Mouse (Mus musculus): Measurements from ENCODE around the gene 1110012L19Rik. TPM values are rescaled to one million over a fixed set of nuclear protein-coding genes. Genes with fewer than 3 reads are reported as not detected.
"Not testable (repeated sequence)": the region's sequence is repeated elsewhere in the genome, so short reads cannot be mapped to it uniquely, and the experiment has no call there.

1110012L19Rik gene
- polyA plus RNA-seq (2012; fragmentation: generic; extraction: Trizol) = 30.2 TPM
- long read RNA-seq, experiment 1, transcript 1110012L19Rik-201 (3 exons, 1,094 nt) = major isoform, 49 of 51 reads
- long read RNA-seq, experiment 1, partial matches to known transcripts = 2 of 51 reads
- long read RNA-seq, experiment 1, other reads (novel, unspliced or antisense) = 0 of 51 reads
- long read RNA-seq, experiment 2, transcript 1110012L19Rik-201 (3 exons, 1,094 nt) = major isoform, 17 of 17 reads
- long read RNA-seq, experiment 2, partial matches to known transcripts = 0 of 17 reads
- long read RNA-seq, experiment 2, other reads (novel, unspliced or antisense) = 0 of 17 reads

DNA sequence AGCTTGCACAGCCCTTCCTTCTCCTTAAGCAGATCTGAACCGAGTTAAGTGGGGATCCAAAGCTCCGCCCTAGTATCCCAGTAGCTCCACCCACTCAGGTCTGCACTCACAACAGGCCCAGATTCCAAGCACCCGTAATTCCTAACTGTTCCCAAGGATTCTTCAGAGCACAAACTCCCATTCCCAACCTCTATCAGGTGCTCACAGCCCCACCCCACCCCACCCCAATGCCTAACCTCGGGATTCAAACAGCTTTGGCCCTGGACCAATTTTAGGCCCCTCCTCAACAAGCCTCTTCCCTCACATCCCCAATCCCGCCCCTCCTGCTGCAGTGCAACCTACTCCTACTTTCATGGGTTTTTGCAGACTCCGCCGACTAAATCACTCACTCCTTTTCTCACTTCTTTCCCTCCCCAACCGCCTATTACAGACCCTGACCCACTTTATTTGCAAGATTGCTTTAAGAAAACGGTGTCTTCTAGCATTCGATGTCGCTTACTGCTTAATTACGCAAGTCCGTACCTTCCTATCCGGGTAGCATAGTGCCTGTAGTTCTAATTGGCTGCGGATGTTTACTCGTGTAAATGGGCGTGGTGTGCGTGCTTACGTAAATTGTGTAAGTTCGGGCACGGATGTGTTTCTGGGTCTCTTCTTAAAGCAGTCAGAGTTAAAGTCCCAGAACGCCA lies at the start of gene 1110012L19Rik:
Gene 1110012L19Rik (plus strand): TSS at position 602 of the 686 bp plus-strand sequence.
- H3K79me3 ChIP-seq (ENCODE audit: low read depth) = no peaks in the 10 kb centered on the region
- H3K4me3 ChIP-seq (ENCODE audit: insufficient read depth, poor library complexity, severe bottlenecking) = peak within 1 kb of the TSS; percentile 35
- TF ChIP-seq MYOG (IDR thresholded peaks at IDR 0.05; ENCODE audit: control insufficient read depth, extremely low read depth, insufficient read length) (no peak), CEBPB (IDR thresholded peaks at IDR 0.05; ENCODE audit: low read depth) (peak; percentile 84), MYOD1 (IDR thresholded peaks at IDR 0.05; ENCODE audit: control insufficient read depth, insufficient read length, low read depth) (no peak), CTCF (IDR thresholded peaks at IDR 0.05; ENCODE audit: control insufficient read depth, insufficient read depth, insufficient read length) (no peak), USF1 (IDR thresholded peaks at IDR 0.05; ENCODE audit: low read depth) (no peak), MAX (IDR thresholded peaks at IDR 0.05) (no peak)
- H3K36me3 ChIP-seq (ENCODE audit: control insufficient read depth, insufficient read depth) = peaks cover 8% of the 10 kb centered on the region
- H3K79me2 ChIP-seq (ENCODE audit: control insufficient read depth, insufficient read depth) = no peaks in the 10 kb centered on the region
- H3ac ChIP-seq (ENCODE audit: control insufficient read depth, insufficient read length, low read depth) = peak within 1 kb of the TSS; percentile 57
- peaks cover 5% of the 10 kb centered on the region for H3K27me3 ChIP-seq (ENCODE audit: control insufficient read depth, insufficient read depth, insufficient read length)

DNA sequence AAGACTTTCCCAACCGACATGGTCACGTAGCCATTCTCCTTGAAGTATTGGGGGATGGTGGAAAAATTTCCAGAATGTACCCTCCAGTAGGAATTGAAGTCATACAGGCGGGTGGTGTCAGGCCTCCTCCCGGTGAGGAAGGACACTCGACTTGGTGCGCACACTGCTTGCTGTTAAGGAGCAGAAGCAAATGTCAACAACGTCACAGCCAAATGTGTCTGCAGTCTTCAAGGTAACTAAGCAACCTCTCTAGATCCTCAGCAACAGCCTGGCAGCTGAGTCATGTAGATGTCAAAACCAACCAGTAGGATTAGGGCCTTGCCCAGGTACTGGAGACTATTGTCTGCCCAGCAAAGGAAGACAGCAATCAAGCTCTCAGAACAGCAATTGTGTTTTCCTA lies 22.7 kb upstream of the 1110012L19Rik start:
- no peaks in the 10 kb centered on the region for H3K79me3 ChIP-seq (ENCODE audit: low read depth)
- no peaks in the 10 kb centered on the region for H3K27me3 ChIP-seq (ENCODE audit: control insufficient read depth, insufficient read depth, insufficient read length)
- no peaks in the 10 kb centered on the region for H3K79me2 ChIP-seq (ENCODE audit: control insufficient read depth, insufficient read depth)
- H3K4me3 ChIP-seq (ENCODE audit: insufficient read depth, poor library complexity, severe bottlenecking) = no peak overlapping the region
- H3ac ChIP-seq (ENCODE audit: control insufficient read depth, insufficient read length, low read depth) = no peak overlapping the region
- peaks cover 3% of the 10 kb centered on the region for H3K36me3 ChIP-seq (ENCODE audit: control insufficient read depth, insufficient read depth)
- TF ChIP-seq USF1 (IDR thresholded peaks at IDR 0.05; ENCODE audit: low read depth) = no peak
- TF ChIP-seq MYOD1 (IDR thresholded peaks at IDR 0.05; ENCODE audit: control insufficient read depth, insufficient read length, low read depth) = no peak
- TF ChIP-seq CEBPB (IDR thresholded peaks at IDR 0.05; ENCODE audit: low read depth) = no peak
- TF ChIP-seq CTCF (IDR thresholded peaks at IDR 0.05; ENCODE audit: control insufficient read depth, insufficient read depth, insufficient read length) = no peak
- no peak for TF ChIP-seq FOSL1 (IDR thresholded peaks at IDR 0.05; ENCODE audit: insufficient read depth, low read length, poor library complexity, severe bottlenecking)
- TF ChIP-seq MAX (IDR thresholded peaks at IDR 0.05) = no peak
- no peak for TF ChIP-seq MYOG (IDR thresholded peaks at IDR 0.05; ENCODE audit: control insufficient read depth, extremely low read depth, insufficient read length)

DNA sequence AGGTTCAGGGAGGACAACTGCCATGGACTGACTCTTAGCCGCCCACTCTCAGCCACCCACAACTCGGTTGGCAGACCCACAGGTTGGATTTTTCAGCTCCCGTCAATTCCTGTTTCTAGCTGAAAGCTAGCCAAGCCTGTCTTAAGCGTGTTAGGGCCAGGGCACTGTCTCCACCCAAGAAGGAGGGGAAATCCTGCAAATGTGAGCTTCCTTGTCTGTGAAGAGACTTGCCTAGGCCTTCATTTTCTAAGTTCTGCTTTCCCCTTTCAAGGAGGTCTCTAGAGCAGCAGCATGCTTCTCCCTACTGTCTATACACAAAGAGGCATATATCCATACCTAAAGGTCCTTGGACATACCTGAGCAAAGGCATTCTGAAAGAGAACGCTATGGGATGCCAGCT lies 22.2 kb upstream of the 1110012L19Rik start:
- Histone ChIP-seq H3K79me3 (ENCODE audit: low read depth) (no peaks in the 10 kb centered on the region), H3K79me2 (ENCODE audit: control insufficient read depth, insufficient read depth) (no peaks in the 10 kb centered on the region), H3K27me3 (ENCODE audit: control insufficient read depth, insufficient read depth, insufficient read length) (no peaks in the 10 kb centered on the region), H3K36me3 (ENCODE audit: control insufficient read depth, insufficient read depth) (peaks cover 3% of the 10 kb centered on the region), H3ac (ENCODE audit: control insufficient read depth, insufficient read length, low read depth) (no peak overlapping the region), H3K4me3 (ENCODE audit: insufficient read depth, poor library complexity, severe bottlenecking) (no peak overlapping the region)
- TF ChIP-seq USF1 (IDR thresholded peaks at IDR 0.05; ENCODE audit: low read depth) (no peak), MYOG (IDR thresholded peaks at IDR 0.05; ENCODE audit: control insufficient read depth, extremely low read depth, insufficient read length) (no peak), MYOD1 (IDR thresholded peaks at IDR 0.05; ENCODE audit: control insufficient read depth, insufficient read length, low read depth) (no peak), FOSL1 (IDR thresholded peaks at IDR 0.05; ENCODE audit: insufficient read depth, low read length, poor library complexity, severe bottlenecking) (no peak), CEBPB (IDR thresholded peaks at IDR 0.05; ENCODE audit: low read depth) (no peak), MAX (IDR thresholded peaks at IDR 0.05) (no peak), CTCF (IDR thresholded peaks at IDR 0.05; ENCODE audit: control insufficient read depth, insufficient read depth, insufficient read length) (no peak)

DNA sequence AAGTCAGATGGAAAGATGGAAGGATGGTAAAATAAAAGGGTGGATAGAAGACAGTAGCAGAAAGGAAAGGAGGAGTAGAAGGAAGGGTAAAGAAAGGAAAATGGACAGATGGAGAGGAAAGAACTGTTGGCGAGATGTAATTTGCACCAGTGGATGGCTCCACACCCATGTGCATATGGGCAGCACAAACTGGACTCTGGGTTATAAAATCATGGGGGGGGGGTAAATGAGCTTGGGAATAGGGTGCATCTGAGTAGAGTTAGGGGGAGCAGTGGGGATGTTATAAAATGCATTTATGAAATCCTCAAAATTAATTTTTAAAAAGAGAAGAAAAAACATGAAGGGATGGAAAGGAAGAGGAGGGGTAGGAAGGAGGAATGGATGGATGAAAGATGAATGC lies 21.5 kb upstream of the 1110012L19Rik start:
- H3K4me3 ChIP-seq (ENCODE audit: insufficient read depth, poor library complexity, severe bottlenecking) = peak overlapping the region; percentile 21
- TF ChIP-seq CTCF (IDR thresholded peaks at IDR 0.05; ENCODE audit: control insufficient read depth, insufficient read depth, insufficient read length) (no peak), MAX (IDR thresholded peaks at IDR 0.05) (no peak), MYOG (IDR thresholded peaks at IDR 0.05; ENCODE audit: control insufficient read depth, extremely low read depth, insufficient read length) (no peak)
- H3K27me3 ChIP-seq (ENCODE audit: control insufficient read depth, insufficient read depth, insufficient read length) = no peaks in the 10 kb centered on the region

DNA sequence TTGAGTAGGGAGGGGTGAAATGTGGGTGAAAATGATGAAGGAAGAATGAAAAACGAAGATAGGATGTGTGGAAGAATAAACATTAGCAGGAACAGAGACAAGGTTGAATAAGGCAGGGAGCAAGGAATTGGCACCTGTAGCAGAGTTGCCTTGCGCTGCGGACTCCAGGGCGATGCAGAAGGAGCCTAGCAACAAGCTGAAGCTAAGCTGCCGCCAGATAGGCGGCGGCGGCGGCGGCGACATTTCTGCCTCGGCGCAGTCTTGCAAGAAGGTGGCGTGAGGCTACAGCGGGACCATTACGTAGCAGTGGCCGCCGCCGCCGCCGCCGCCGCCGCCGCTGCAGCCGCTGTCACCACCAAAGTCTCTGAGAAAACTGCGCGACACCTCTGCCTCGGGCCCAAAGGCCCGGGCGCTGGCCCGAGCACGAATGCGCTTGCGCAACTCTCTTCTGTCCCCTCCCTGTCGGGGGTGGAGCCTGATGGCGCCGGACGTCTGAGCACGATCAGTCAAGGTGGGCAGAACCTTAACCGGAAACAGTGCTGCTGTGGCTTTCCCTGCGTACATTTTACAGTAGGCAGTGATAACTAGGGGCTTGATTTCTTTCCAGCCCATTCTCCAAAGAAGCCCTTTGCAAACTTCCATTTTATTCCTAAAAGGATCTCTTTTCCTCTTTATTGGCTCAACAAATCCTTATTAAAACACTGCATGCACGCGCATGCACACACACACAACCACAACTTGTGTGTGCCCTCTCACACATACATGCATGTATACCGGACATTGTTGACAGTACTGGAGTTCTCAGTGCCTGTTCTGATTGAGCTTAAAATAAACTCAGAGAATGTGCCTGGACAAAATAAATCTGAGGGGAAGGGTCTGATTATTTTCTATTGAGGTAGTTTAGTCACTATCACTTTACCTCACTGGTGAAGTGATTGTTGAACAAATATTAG lies 20.7 kb upstream of the 1110012L19Rik start, which contains the start of gene Ids:
Gene Ids (minus strand): TSS at position 424 of the 953 bp plus-strand sequence.
- TF ChIP-seq CEBPB (IDR thresholded peaks at IDR 0.05; ENCODE audit: low read depth) = peak; percentile 80
- TF ChIP-seq FOSL1 (IDR thresholded peaks at IDR 0.05; ENCODE audit: insufficient read depth, low read length, poor library complexity, severe bottlenecking) = no peak
- no peak for TF ChIP-seq MYOG (IDR thresholded peaks at IDR 0.05; ENCODE audit: control insufficient read depth, extremely low read depth, insufficient read length)
- no peak for TF ChIP-seq USF1 (IDR thresholded peaks at IDR 0.05; ENCODE audit: low read depth)
- Histone ChIP-seq H3K79me2 (ENCODE audit: control insufficient read depth, insufficient read depth) (no peaks in the 10 kb centered on the region), H3K79me3 (ENCODE audit: low read depth) (no peaks in the 10 kb centered on the region), H3K27me3 (ENCODE audit: control insufficient read depth, insufficient read depth, insufficient read length) (no peaks in the 10 kb centered on the region), H3K36me3 (ENCODE audit: control insufficient read depth, insufficient read depth) (no peaks in the 10 kb centered on the region), H3ac (ENCODE audit: control insufficient read depth, insufficient read length, low read depth) (peak within 1 kb of the TSS; percentile 80), H3K4me3 (ENCODE audit: insufficient read depth, poor library complexity, severe bottlenecking) (peak within 1 kb of the TSS; percentile 21)

More for the DNA sequence above, 21.5 kb upstream of the 1110012L19Rik start:
- Histone ChIP-seq H3ac (ENCODE audit: control insufficient read depth, insufficient read length, low read depth) (no peak overlapping the region), H3K36me3 (ENCODE audit: control insufficient read depth, insufficient read depth) (peaks cover 3% of the 10 kb centered on the region), H3K79me2 (ENCODE audit: control insufficient read depth, insufficient read depth) (no peaks in the 10 kb centered on the region), H3K79me3 (ENCODE audit: low read depth) (no peaks in the 10 kb centered on the region)

DNA sequence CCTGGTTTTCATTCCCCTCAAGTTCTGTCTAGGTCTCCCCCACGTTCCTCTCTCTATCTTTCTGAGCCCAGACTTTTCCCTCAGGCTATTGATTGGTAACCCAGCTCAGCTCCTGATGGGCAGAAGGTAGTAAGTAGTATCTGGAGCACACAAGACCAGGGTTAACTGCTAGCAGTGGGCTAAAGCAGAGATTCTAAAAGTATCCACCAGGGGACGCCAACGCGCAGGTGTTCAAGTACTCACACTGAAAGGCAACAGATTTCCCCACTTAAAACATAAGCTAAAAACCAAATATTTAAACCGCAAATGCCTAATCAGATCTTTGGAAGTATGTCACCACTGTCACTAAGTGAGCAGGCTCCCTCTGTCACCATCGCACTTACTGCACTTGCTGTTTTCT lies 15.9 kb upstream of the 1110012L19Rik start:
- H3K36me3 ChIP-seq (ENCODE audit: control insufficient read depth, insufficient read depth); H3K27me3 ChIP-seq (ENCODE audit: control insufficient read depth, insufficient read depth, insufficient read length); H3K79me3 ChIP-seq (ENCODE audit: low read depth); H3ac ChIP-seq (ENCODE audit: control insufficient read depth, insufficient read length, low read depth); H3K79me2 ChIP-seq (ENCODE audit: control insufficient read depth, insufficient read depth); H3K4me3 ChIP-seq (ENCODE audit: insufficient read depth, poor library complexity, severe bottlenecking): not testable (repeated sequence)

DNA sequence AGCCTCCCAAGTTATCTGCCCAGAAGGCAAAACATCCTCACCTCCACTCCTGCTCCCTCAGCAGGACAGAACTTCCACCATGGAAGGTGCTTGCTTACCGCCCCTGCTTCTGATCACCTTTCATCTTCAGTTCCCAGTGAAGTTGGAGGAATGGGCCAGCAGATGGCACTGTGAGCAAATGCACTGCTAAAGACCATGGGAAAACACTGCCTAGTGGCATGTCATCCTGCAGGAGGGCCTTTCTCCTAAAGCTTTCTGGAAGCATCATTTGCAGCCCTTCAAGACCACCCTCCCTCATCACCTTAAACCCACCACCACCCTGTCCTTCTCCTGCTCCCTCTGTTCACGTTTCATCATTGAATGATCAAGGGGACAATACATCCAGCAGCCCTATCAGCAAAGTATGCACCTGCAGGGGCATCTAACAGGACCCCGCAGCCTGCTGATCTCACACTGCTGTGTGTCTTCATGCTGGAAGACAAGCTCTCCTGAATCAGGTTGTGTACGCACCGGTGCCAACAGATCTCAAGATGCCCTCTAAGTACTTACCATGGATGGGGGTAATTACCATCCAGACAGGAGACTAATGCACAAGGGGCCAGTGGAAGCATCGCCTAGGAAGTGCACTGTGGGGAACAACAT lies 11.1 kb upstream of the 1110012L19Rik start:
- not testable (repeated sequence) for H3K79me3 ChIP-seq (ENCODE audit: low read depth); H3K4me3 ChIP-seq (ENCODE audit: insufficient read depth, poor library complexity, severe bottlenecking); H3ac ChIP-seq (ENCODE audit: control insufficient read depth, insufficient read length, low read depth); H3K27me3 ChIP-seq (ENCODE audit: control insufficient read depth, insufficient read depth, insufficient read length); H3K79me2 ChIP-seq (ENCODE audit: control insufficient read depth, insufficient read depth); H3K36me3 ChIP-seq (ENCODE audit: control insufficient read depth, insufficient read depth)
